In the genomic region with DNA sequence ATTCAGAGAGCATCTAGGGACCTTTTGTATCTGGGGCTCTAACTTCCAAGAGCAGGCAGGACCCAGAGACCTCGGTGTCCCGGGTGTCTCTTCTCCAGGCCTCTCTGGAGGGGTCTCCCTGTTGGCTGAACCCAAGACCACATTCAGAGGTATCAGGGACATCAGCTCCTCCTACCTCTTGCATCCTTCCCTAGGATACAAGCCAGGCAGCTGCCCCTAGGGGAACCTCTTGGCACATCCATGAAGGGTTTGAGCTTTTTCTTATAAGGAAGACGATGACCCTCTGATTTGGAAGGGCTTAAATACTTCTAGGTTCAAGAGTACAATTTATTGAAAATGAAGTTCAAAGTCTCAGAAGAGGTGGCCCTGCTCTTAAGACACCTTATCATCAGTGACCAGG, we compare ENCODE assay signal across 20 mouse cellular contexts. TPM values are rescaled to one million over a fixed set of nuclear protein-coding genes. Genes with fewer than 3 reads are reported as not detected.
"Had no signal": no experiment of that assay in that cellular context is flagged by ENCODE, and none has a peak within 500 bp of the region (broad histone marks: within the 10 kb centered on the region; RNA-seq: fewer than 3 reads in every experiment).

No protein-coding gene starts in this region.

- DNase-seq: lung, adult 18-20 months; lung, postnatal 14 days; lung, postnatal 36 days; right cerebral cortex, postnatal 14 days; thymus, adult 2 months; thymus, postnatal 25 days; thymus, postnatal 4 days had no signal

- H3K27ac ChIP-seq: lung, embryonic 15.5 days; macrophage; midbrain, embryonic 13.5 days; midbrain, embryonic 15.5 days; neural tube, embryonic 12.5 days; stomach, embryonic 15.5 days; stomach, postnatal 0 days had no signal

- H3K27me3 ChIP-seq: lung, embryonic 15.5 days; midbrain, embryonic 13.5 days; midbrain, embryonic 15.5 days; neural tube, embryonic 12.5 days; stomach, embryonic 15.5 days had no signal

- H3K4me2 ChIP-seq: lung, embryonic 15.5 days; midbrain, embryonic 11.5 days; midbrain, embryonic 13.5 days; midbrain, embryonic 15.5 days; neural tube, embryonic 12.5 days; stomach, embryonic 15.5 days had no signal

- H3K4me1 ChIP-seq: lung, embryonic 15.5 days; megakaryocyte, embryonic 14.5 days; midbrain, embryonic 13.5 days; midbrain, embryonic 15.5 days; neural tube, embryonic 12.5 days; stomach, embryonic 15.5 days had no signal

- H3K4me3 ChIP-seq: lung, embryonic 15.5 days; megakaryocyte, embryonic 14.5 days; midbrain, embryonic 13.5 days; midbrain, embryonic 15.5 days; neural tube, embryonic 12.5 days; stomach, embryonic 15.5 days had no signal

- H3K36me3 ChIP-seq: lung, embryonic 15.5 days; midbrain, embryonic 13.5 days; midbrain, embryonic 15.5 days; neural tube, embryonic 12.5 days; stomach, embryonic 15.5 days had no signal

- H3K9ac ChIP-seq: lung, embryonic 15.5 days; midbrain, embryonic 13.5 days; midbrain, embryonic 15.5 days; neural tube, embryonic 12.5 days; stomach, embryonic 15.5 days had no signal

- ATAC-seq: lung, postnatal 0 days; midbrain, embryonic 13.5 days; midbrain, embryonic 15.5 days had no signal

- H3K9me3 ChIP-seq: lung, embryonic 15.5 days; megakaryocyte, embryonic 14.5 days; midbrain, embryonic 13.5 days; midbrain, embryonic 15.5 days; neural tube, embryonic 12.5 days; stomach, embryonic 15.5 days had no signal

RNA-seq across cellular contexts. Expression of gene Dio3, which starts 57.2 kb away (rescaled TPM):
- total RNA-seq: megakaryocyte progenitor cell, adult 5-6 weeks; monocyte, adult 5-6 weeks; neutrophil, adult 5-6 weeks had no signal
- polyA plus RNA-seq: macrophage; midbrain, embryonic 11.5 days had no signal
